Mouse (Mus musculus) heart, adult 2 months (tissue): ENCODE data around the gene Wfdc3.

Experiments used
- CTCF ChIP-seq: fragments of 200-600 bp; IDR thresholded peaks from 2 replicates; pipeline ENCODE4 v1.8.1; 2022; ENCODE audit warnings: antibody characterized with exemption, mild to moderate bottlenecking, moderate library complexity
- EP300 ChIP-seq: fragments of 200-500 bp; IDR thresholded peaks from 2 replicates; pipeline ENCODE4 v1.6.1; 2011; ENCODE audit warnings: low read depth, low read length, control low read depth; ENCODE audit not compliant: insufficient read depth
- POLR2A ChIP-seq: fragments of 200-500 bp; IDR thresholded peaks from 2 replicates; pipeline ENCODE4 v1.6.1; 2011; ENCODE audit warnings: mild to moderate bottlenecking, low read depth, low read length, control low read depth; ENCODE audit not compliant: insufficient read depth

DNA sequence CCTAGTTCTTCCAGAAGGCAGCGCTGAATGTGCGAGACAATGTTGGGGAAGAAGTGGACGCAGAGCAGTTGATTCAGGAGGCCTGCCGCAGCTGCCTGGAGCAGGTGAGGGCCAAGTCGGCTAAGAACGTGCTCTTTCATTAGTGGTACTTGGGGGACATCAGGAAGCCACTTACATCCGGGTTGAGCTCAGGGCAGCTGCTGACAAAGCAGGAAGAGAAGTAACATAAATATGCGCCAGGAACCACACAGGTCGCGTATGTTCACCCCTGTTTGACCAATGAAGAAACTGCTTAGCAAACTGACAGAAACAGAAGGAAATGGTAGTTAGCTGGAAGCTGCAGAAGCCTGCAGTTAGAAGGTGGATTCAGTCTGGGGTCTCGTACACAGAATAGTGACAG, 8.4 kb upstream of the Wfdc3 start:
- TF ChIP-seq POLR2A, result no peak
- no peak for TF ChIP-seq EP300
- no peak for TF ChIP-seq CTCF
